Mouse (Mus musculus) C2C12 (cell line): ENCODE results near the gene Ptprt.

Source experiments
- CTCF ChIP-seq: IDR thresholded peaks from one replicate; pipeline ENCODE4 v1.5.1; 2011; ENCODE audit not compliant: control insufficient read depth, insufficient read depth, insufficient read length
- MYOG ChIP-seq: IDR thresholded peaks from one replicate; pipeline ENCODE4 v1.6.1; 2011; ENCODE audit not compliant: control insufficient read depth, insufficient read length; ENCODE audit errors: extremely low read depth

DNA sequence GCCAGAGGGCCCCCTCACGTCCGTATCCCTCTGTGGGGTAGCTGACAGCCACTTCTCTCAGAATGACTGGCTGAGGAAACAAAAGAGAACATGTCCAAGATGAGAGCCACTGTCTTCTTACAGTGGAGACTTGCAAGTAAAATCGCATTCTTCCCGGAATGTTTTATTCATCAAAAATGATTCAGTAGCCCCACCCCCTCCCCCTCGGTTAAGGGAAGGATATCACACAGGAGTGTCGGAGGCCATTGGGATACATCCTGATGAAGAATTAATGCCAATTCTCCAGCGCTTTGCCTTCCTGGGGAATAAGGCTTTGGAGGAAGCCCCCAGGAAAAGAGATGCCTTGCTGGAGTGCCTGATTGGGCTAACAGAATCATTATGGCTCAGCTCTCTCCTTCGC lies 37.1 kb upstream of the Ptprt start:
- TF ChIP-seq CTCF = no peak
- TF ChIP-seq MYOG = no peak
